Mouse (Mus musculus) kidney, postnatal 25 days (tissue): ENCODE results near the gene Aaed1.

Experiments
- DNase-seq, 2 experiments: peaks; one replicate each; pipeline ENCODE4 v3.0.0; 2021; ENCODE audit warnings: mixed read lengths in 2 of 2

Aaed1 gene

DNA sequence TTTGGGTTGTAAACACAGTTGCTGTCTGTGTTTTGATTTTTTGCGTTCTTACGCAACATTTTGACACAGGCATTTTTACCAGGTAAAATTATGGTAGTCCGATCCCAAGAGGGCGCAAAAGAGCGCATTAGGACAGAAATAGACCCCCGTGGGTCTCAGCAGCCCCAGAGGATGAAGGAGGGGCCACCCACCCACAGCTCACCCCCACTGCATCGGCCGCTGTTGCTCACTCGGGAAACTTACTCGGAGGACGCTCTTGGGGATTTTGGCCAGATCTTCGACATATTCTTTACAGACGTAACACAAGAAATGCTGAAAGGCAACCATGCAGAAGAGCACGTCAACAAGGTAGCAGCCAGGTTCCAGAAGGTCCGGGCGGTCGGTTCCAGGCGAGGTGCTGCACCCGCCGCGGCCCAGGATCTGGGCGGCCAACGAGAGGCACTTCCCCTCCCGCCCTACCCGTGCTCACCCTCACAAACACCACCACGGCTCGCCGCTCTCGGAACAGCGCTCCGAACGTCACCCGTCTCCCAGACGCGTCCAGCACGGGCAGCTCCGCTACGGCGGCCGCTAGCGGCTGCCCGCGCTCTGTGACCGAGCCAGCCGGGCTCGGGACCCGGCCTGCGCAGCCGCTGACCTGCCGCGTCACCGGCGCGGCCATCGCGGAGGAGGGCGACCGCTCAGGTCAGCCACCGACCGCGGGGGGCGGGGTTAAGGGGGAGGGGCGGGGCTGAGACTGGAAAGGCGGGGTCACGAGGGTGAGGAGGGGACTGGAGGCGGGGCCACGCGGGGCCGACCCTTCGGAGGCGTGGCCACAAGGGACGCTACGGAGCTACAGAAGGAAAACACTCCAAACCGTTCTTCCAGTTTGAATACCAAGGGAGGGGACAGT is at the start of gene Aaed1:
Aaed1 (minus strand) TSS at position 687 of the 892 bp plus-strand sequence.
- DNase-seq: peak; percentile 95

DNA sequence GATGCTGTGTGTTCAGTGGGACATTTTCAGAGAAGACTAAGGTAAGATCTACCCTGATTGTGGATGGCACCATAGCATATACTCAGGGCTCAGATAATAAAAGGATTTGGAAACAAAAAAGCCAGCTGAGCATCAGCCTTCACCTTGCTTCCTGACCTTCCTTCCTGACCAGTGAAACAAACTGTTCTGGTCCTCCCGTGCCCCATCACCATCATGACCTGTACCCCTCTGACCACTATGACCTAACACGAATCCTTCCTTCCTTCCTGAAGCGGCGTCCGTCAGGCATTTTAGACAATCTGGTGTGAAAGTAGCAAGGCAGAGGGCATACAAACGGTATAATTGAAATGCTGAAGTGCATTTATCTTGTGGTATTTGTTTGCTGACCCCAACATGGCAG is 49.6 kb upstream of the Aaed1 start:
- no peak for DNase-seq

DNA sequence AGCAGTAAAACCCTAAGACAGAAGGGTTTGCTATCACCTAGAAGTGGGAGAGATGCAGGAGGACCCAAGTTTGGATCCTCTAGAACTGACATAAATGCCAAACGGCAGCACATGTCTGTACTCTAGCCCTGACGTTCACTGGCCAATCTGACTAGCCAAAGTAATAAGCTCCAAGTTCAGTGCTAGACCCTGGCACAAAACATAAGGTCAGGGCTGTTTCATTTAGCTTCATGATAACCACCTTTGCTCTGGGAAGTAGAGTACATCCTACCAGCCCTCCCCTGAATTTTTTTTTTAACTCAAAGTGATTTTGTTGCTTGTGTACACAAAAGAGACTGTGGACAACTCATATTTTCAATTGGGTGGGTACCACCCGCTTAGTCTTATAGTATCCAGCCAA is 48.5 kb upstream of the Aaed1 start:
- no peak for DNase-seq

DNA sequence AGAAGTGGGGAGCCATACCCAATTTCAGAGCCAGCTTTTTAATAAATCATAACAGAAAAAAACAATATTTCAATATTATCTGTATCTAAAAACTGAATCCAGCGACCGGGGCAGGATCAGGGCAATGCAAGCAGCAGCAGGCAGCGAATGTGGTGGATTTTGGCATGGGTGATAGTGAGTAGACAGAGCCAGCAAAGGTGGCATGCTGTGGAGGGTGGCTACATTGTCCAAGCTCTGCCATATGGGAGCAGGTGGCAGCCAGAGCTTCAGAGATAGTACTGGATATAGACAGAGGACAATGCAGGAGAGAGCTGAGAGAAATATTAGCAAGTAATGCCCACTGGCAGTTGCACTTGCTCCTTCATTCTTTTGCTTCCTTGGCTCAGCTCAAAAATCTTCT is 47.2 kb upstream of the Aaed1 start:
- DNase-seq: no peak

DNA sequence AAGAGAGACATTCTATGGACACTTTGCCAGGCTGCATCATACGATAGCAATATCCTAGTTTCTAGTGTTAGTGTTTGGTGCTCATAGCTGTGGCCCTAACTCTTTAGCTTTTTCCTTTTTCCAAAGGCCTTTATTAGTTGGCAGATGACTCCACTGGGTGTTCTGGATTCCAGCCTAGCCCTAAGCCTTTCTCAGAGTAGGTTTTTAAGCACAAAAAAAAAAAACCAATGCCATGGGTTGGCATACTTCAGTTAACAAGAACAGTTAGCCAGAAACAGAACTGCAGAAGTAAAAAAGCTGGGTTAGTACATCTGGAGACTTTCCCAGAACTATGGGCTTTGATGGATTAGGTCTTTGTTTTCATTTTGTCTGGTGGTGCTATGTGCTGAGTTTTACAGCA is 46.0 kb upstream of the Aaed1 start:
- DNase-seq: no peak

DNA sequence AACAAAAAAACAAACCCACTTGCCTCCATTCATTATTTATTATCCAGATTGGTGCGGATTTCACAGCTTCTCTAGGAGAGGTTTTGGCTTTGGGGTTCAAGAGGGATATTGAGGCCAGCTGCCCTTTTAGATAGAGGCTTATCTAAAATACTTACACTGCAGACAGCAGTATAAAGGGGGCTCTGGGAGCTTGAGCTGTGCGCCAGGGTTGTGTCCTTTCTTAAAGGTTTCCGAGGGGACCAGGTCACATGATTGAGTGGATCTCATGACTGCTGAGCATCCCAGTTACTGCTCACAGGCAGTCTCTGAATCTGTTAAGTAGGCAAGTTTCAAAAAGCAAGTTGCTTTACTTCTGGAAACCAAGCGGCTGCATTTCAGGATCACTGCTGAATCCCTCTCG is 44.9 kb upstream of the Aaed1 start:
- no peak for DNase-seq

DNA sequence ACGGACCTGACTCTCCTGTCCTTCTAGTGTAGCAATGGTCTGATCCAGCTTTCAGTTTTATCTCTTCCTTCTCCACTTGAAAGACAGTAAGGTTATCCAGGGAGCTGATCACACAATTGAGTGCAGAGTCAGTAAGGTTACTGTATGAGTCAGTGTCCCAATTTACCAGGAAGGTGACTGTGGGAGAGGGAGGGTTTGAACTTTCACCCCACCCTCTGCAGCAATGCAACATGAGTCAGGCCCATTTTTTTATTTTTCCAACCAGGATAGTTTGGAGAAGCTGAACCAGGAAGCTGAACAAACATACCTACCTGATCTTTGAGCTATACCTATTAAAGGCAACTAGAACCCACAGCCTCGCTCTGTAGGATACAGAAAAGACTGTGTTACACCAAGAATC is 37.0 kb upstream of the Aaed1 start:
- DNase-seq: no peak

DNA sequence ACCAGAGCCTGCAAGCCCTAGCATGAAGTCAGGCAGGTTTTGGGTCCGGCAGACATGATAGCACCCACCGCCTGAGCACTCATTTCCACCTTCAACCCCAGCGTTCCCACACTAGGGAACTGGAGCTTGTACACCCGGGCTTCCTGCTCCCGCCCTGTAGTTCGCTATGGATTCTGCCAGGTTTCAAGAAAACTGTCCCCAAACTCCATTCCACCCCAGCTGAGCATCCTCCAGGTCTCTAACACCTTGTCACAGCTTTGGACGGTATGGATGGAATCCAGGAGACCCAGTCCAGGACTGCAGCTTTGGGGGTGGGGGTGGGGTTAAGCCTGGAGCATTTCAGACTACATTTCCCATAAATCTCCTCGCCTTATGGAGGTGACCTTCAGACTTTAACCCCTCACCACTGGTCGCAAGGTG is 31.6 kb upstream of the Aaed1 start:
- peak; percentile 56 to 64 for DNase-seq

DNA sequence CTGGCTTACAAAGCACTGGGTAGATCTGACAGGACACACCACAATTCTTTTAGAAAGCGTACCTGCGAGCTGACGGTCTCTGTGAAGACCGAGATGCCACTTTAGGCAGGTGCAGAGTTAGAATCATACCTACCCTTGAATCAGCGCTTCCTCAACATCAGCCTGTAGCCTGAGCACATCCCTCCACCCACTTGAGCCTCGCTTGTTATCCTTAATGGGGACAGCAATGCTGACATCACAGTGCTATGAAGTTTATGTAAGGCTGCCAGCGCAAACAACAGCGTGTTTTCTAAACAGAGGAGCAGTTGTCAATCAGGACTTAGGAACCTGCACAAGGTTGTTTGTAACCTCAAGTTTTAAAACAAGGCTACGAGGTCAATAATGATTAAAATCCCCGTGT is 31.1 kb upstream of the Aaed1 start:
- peak in 1 of 2 experiments; percentile 14 for DNase-seq

DNA sequence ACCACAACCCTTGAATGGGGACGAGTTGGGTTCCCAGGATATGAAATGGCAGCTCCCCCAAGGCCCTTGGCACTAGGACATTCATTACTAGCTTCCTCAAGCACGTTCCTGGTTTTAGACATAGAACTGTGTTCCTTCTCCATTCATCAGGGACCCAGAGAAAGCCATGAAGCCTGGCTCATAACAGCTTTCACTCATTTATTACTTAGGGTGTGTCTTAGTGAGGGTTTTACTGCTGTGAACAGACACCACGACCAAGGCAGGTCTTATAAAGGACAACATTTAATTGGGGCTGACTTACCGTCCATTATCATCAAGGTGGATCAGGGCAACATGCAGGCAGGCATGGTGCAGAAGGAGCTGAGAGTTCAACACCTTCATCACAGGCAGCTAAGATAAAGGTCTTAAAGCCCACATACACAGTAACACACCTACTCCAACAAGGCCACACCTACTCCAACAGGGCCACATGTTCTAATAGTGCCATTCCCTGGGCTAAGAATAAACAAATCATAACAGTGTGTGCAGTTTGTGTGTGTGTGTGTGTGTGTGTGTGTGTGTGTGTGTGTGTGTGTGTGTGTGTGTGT is 23.1 kb upstream of the Aaed1 start:
- no peak for DNase-seq

DNA sequence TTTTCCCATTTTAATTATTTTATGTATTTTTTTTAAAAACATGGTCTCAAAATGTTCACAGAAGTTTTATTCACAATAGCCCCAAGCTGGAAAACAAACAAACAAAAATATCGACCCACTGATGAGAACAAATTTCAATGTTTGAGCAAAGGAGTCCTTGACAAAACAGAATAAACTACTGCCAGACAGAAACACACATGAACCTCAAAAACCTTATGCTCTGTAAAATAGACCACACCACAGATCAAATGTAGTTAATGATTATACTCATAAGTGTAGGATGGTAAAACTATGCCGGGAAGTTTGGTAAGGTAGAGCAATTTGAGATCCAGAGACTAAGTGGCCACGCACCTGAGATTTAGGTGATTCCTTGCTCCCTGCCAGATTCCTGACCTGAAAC is 20.6 kb upstream of the Aaed1 start:
- no peak for DNase-seq

DNA sequence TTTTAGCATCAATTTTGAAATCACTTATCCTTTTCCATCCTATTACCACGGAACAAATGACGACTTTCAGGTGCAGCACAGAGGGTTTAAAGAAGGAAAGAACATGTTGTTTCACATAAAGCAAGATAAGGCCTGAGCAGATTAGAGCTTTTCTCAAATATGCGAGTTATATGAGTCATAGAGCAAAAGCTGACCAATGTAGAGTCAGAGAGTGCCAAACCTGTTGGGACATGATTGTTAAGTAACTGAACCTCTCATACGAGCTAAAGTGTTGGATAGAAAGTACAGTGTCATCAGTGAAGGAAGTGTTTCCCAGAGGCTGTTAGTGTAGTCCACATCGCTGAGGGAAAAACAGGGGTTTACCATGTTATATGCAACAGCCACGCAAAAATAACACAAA is 19.8 kb upstream of the Aaed1 start:
- DNase-seq: no peak

DNA sequence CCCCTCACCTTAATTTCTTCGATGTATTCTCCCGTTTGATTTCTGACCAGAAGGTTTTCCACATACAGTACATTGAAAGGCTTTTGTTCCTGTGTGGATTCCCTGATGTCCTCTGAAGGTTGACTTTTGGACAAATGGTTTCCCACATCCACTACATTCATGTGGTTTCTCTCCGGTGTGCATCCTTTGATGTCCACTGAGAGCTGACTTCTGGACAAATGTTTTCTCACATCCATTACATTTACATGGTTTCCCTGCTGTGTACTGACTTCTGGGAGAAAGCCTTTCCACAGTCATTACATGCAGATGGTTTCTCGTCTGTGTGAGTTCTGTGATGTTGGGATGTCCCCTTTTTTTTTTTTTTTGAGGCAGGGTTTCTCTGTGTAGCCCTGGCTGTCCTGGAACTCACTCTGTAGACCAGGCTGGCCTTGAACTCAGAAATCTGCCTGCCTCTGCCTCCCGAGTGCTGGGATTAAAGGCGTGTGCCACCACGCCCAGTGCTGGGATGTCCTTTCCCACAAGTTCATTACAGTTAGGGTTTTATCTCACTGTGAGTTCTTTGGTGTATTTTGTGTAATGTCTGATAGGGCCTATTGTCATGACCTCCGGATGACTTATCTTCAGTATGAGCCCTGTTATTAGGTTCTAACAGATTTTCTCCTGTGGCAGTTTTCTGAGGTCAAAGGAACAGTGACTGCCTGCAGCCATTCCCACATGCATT is 10.2 kb upstream of the Aaed1 start:
- no peak for DNase-seq

DNA sequence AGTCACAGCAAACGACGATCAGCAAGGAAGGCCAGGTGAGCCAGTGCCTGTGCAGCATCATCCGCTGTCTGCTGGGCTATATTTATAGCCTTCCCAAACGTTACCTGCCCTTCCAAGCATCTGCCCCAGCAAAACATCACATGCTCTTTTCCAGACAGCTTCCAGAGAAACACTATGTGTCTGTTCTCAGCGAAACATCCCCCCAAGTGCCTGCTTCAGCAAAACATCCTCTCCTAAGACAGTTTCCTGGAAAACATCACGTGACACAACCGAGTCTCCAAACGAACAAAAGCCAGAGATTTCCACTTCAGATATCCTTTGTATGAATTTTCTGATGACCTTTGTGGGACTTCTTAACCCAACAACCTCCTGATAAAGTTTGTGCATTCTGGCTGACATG is 7.8 kb upstream of the Aaed1 start:
- no peak for DNase-seq

DNA sequence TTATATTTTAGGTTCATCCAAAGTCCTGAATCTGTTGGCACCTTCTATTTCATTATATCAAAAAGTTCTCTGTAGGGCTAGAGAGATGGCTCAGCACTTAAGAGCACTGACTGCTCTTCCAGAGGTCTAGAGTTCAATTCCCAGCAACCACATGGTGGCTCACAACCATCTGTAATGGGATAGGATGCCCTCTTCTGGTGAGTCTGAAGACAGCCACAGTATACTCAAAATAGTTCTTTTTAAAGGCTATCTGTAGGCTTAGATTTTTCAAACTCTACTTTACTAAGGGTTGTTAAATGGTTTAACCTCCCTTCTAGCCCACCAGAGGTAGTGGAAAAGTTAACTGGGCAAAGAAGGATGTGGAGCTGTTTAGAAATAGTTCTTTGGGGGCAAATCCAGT is 7.3 kb upstream of the Aaed1 start:
- no peak for DNase-seq

DNA sequence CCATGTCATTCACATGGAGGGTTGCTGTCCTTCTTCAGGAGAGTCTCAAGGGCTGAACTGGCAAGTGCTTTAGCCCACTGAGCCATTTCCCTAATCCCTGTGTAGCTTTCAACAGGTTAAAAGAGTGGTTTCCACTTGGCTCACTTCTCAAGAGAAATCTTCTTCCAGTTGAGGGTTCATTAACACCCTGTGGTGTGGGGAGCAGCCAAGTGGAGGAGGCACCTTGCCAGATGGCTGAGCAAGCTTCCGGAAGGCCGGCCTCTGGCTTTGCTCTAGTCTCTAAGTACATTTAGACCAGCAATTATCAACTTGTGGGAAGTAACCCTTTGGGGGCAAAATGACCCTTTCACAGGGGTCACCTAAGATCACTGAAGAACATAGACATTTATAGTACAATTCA is 5.8 kb upstream of the Aaed1 start:
- DNase-seq: peak; percentile 78 to 87

DNA sequence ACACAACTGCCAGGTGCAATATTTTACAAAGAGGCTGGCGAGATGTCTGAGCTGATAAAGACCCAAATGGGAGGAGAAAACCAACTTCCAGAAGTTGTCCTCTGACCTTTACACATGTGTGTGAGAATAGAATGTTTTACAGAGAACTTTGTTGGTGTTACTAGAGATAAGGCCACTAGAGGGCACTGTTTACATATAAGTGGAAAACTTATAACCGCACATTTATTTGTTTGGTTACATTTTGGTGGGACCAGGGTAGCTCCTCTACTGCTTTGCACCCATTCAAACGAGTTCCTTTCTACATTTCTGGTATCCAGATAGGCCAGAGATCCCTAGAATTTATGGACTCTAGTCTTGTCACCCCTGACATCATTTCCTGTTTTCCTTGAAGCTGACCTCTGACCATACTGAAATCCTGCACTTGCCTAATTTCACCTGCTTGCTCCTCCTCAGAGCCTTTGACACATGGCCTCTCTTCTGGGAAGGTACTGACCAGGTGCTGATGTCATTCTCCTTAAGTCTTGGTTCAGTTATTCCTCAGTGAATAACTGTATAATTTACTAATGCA is 3.1 kb upstream of the Aaed1 start:
- peak in 1 of 2 experiments; percentile 32 for DNase-seq

DNA sequence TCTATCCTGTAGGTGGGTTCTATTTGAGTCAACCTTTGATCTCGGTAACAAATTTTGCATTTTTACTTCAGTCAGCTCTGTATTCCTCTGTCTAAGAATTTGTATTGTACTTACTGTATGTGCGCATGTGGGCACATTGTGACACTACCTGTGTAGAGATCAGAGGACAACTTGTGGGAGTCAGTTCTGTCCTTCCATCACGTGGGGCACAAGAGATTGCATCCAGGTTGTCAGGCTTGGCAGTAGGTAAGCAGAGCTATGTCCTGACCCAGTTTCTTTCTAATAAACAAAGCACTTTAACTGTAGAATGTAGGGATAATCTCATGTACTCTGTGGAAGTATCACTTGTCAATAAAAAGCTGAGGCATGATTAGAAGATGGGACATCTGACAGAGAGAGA is 1.5 kb upstream of the Aaed1 start:
- DNase-seq: no peak

DNA sequence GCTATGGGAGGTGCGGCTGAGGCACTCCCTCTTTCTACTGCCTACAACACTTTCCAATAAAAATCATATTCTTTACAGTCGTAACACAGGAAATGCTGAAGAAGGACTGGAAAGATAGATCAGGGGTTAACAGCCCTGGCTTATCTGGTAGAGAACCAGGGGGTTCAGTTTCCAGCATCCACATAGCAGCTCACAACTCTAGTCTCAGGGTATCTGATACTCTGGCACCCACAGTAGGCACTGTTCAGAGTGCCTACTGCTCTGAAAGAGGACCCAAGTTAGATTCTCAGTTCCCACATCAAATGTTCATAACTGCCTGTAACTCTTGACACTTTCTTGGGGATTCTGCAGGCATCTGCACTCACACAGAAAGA is 393 bp upstream of the Aaed1 start:
- no peak for DNase-seq

DNA sequence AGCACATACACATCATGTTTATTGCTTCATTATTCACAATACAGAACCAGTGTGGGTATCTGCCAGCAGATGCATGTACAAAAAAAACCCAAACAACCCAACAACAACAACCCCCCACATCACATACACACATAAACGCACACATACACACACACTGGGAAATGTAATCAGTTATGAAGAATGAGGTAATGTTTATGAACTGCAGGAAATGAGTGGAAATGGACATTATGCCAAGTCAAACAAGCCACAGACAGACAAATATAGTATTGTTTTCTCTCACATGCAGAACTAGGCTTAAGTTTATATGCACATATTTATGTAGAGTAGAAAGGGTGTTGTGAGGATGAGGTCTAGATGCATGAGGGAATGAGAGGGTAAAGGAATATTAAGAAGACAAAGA is 1.2 kb downstream of the Aaed1 start:
- DNase-seq: no peak

DNA sequence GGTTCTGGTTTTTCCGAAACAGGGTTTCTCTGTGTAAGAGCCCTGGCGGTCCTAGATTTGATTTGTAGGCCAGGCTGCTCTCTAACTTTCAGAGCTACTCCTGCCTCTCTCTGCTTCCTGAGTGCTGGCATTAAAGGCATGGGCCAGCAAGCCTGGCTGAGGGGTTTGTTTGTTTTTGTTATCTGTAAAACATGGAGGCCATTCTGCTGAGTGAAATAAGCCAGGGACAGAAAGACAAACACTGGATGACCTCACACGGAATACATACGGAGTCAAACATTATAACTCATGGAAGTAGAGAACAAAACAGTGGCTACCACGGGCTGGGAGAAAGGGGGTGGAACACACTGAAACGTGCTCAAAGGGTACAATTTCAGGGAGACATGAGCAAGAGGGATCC is 1.9 kb downstream of the Aaed1 start:
- DNase-seq: no peak

DNA sequence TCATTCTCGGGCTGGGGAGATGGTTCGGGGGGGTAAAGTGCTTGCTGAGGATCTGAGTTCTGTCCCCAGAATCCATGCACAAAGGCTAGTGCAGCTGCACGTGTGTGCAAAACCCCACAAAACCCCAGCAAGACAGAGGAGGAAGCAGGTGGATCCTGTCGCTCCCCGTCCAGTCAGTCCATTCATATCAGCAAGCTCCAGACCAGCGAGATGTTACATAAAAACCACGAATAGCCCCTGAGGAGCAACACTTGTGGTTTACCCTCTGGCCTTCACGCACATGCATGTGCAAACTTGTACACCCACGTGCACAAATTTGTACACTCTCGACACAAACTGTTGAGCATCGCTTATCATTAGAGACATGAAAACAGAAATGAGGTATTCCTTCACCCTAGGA is 2.7 kb downstream of the Aaed1 start:
- no peak for DNase-seq

DNA sequence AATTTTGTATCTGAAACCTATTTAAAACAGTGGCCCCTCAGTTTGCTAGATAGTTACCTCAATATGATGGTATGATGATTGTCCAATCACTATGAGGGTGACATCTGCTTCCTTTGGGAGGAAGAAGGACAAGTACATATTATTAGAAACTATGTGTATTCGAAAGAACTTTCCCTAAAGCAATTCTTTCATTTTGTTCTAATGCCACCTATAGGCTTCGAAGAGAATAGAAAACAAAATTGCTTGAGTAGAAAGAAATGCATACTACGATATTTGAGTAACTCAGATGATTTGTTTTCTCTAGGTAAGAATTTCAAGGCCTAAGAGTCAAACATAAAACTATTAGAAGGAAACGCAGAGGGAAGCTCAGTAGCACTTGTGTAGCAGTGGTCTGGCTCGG is 3.5 kb downstream of the Aaed1 start:
- DNase-seq: no peak

DNA sequence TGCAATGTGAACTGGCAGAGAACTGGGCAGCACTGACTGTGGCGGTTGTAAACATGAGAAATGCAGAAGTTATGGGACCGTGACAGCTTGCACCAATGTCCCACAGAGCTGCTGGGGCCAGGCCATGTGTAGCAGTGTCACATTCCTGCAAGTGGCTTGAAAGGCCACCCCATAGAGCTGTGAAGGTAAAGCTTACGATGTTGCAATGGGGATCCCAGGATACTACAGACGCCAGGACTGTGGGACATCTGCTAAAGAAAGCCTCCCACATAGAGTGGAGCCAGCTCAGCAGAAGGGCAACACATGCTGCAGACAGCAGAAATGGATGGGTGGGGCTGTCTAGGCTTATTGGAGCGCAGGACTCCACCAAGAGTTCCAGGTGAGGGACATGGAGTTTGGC is 5.0 kb downstream of the Aaed1 start:
- DNase-seq: no peak
